Mouse (Mus musculus): ENCODE measurements around the gene Slc4a1. TPM values are rescaled to one million over a fixed set of nuclear protein-coding genes. Genes with fewer than 3 reads are reported as not detected.

The Slc4a1 gene
- polyA plus RNA-seq, 1 experiment from 2014 or later = 6.3 TPM

DNA sequence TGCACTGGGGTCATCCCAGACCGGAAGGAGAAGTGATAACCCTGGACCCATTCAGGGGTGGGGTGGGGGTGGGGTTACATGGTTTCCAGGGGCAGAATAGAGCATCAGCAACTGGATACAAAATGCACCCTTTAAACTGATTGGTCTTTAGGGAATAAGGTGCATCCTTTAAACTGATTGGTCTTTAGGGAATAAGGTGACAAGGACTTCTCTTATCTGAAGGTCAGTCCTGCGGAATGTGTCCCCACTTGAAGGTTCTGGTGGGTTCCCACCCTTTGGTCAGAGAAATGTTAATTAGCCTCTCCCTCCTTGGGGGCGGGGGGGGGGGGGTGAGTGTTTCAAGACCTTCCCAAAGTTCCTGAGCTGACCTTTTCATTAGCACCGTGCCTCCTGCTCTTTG lies 34.2 kb downstream of the Slc4a1 start:
- H3K27ac ChIP-seq = no peak overlapping the region
- 53% methylated on average over 4 of the region's 4 CpGs for WGBS
- H3K9me3 ChIP-seq = no peaks in the 10 kb centered on the region
- no peak overlapping the region for H3K9ac ChIP-seq
- H3K4me1 ChIP-seq = no peaks in the 10 kb centered on the region
- H3K27me3 ChIP-seq = no peaks in the 10 kb centered on the region
- no peaks in the 10 kb centered on the region for H3K36me3 ChIP-seq
- no peak for ATAC-seq (ENCODE audit: insufficient number of reproducible peaks, insufficient read depth, low FRiP score, low TSS enrichment, low read depth)
- H3K4me3 ChIP-seq = no peak overlapping the region
- no peak overlapping the region for H3K4me2 ChIP-seq

DNA sequence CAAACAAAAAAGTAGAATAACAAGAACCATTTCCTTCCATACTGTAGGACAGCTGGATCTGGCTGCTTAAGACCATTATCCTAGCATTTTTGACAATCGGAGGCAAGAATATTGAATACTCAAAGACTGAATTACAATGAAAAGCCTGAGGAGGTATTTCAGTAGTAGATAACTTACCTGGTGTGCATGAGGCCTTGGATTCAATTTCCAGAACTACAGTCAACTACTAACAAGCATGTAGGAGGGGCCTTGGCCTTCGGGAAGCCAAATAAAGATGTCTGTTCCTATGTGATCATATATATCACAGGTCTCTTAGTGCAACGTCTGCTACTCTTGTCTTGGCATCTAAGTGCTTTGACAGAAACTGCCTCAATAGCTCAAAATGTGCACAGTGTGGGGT lies 36.0 kb downstream of the Slc4a1 start:
- no peak overlapping the region for H3K4me2 ChIP-seq
- no peak overlapping the region for H3K9ac ChIP-seq

DNA sequence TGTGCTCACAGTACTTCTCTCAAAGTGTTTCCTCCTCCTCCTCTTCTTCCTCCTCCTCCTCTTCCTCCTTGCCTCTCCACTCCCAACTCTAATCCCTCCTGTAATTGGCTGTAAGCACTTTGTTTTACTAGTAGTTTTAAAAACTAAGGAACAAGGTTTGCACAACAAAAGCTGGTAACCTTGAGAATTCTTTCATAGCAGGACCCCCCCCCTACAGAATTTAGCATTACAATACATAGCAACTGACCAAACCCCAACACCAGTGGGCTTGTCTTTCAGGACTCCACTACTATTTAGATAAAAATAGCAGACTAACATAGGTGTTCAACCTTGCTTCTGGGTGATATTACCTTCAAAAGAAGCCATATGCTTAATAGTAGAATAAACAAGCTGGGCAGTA lies 36.5 kb downstream of the Slc4a1 start:
- Histone ChIP-seq H3K36me3 (no peaks in the 10 kb centered on the region), H3K4me2 (no peak overlapping the region), H3K27me3 (no peaks in the 10 kb centered on the region), H3K4me3 (no peak overlapping the region), H3K9ac (no peak overlapping the region), H3K9me3 (no peaks in the 10 kb centered on the region), H3K27ac (no peak overlapping the region), H3K4me1 (no peaks in the 10 kb centered on the region)
- no peak for ATAC-seq (ENCODE audit: insufficient number of reproducible peaks, insufficient read depth, low FRiP score, low TSS enrichment, low read depth)

More for the DNA sequence above, 36.0 kb downstream of the Slc4a1 start:
- H3K9me3 ChIP-seq = no peaks in the 10 kb centered on the region
- H3K36me3 ChIP-seq = no peaks in the 10 kb centered on the region
- H3K4me3 ChIP-seq = no peak overlapping the region
- WGBS = 76% methylated on average over 3 of the region's 3 CpGs
- H3K27me3 ChIP-seq = no peaks in the 10 kb centered on the region
- no peaks in the 10 kb centered on the region for H3K4me1 ChIP-seq
- ATAC-seq (ENCODE audit: insufficient number of reproducible peaks, insufficient read depth, low FRiP score, low TSS enrichment, low read depth) = no peak
- no peak overlapping the region for H3K27ac ChIP-seq

DNA sequence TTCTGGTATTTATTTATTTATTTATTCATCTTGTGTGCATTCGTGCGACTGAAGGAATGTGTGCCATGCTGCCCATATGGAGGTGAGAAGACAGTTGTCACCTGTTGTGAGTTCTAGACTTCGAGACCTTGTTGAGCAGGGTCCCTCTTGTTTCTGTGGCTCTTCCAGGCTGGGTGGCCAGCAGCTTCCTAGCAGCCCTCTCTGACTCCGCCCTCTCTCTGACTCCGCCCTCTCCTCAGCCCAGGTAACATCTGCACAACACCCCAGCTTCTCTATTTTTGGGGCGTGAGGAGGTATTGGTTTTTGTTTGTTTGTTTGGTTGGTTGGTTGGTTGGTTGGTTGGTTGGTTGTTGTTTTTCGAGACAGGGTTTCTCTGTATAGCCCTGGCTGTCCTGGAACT lies 38.2 kb downstream of the Slc4a1 start:
- H3K9ac ChIP-seq = no peak overlapping the region
- H3K4me3 ChIP-seq = no peak overlapping the region
- WGBS = 83% methylated on average over 7 of the region's 7 CpGs
- H3K9me3 ChIP-seq = no peaks in the 10 kb centered on the region
- ATAC-seq (ENCODE audit: insufficient number of reproducible peaks, insufficient read depth, low FRiP score, low TSS enrichment, low read depth) = no peak
- no peak overlapping the region for H3K27ac ChIP-seq
- no peaks in the 10 kb centered on the region for H3K4me1 ChIP-seq
- no peaks in the 10 kb centered on the region for H3K27me3 ChIP-seq
- no peak overlapping the region for H3K4me2 ChIP-seq
- H3K36me3 ChIP-seq = no peaks in the 10 kb centered on the region

DNA sequence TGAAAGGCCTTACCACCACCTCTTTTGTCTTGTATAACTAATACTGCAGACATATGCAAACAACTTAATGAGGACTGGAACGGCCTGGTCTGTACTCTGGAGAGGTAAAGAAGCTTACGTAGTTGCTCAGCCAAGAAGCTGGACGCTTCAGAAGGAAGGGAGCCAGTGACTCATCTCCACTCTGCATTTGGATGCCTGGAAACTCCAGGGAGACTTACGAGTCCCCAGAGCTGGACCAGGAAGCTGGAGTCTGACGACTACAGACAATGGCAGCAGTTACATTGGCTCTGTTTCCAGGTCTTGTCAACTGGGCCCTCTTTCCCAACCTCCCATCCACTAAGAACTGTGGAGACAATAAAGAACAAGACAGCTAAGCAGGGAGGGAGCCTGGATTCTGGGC lies 38.8 kb downstream of the Slc4a1 start:
- H3K4me3 ChIP-seq = no peak overlapping the region
- no peak overlapping the region for H3K9ac ChIP-seq
- no peaks in the 10 kb centered on the region for H3K36me3 ChIP-seq
- H3K4me1 ChIP-seq = no peaks in the 10 kb centered on the region
- no peaks in the 10 kb centered on the region for H3K9me3 ChIP-seq
- H3K27me3 ChIP-seq = no peaks in the 10 kb centered on the region
- ATAC-seq (ENCODE audit: insufficient number of reproducible peaks, insufficient read depth, low FRiP score, low TSS enrichment, low read depth) = no peak
- WGBS = 64% methylated on average over 5 of the region's 5 CpGs
- no peak overlapping the region for H3K4me2 ChIP-seq
- H3K27ac ChIP-seq = no peak overlapping the region

DNA sequence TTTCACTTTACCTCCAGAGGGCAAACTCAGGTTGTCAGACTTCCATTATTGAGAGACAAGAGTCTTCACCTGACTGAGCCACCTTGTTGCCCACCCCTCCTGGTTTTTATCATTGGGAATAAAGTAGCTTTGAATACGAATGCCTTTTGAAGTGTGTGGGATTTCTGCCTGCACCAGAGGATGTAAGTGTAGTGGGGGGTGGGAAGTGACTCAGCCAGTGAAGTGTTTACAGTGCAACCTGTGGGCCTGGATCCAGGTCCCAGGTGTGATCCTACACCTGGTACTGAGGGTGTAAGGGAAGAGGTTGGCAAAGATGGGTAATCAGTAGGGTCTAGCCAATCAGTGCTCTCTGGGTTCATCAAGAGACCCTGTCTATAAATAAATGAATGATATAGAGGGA lies 42.5 kb downstream of the Slc4a1 start:
- Histone ChIP-seq H3K4me1 (peaks cover 10% of the 10 kb centered on the region), H3K4me2 (no peak overlapping the region), H3K9me3 (no peaks in the 10 kb centered on the region), H3K27me3 (no peaks in the 10 kb centered on the region), H3K27ac (no peak overlapping the region), H3K9ac (no peak overlapping the region), H3K4me3 (no peak overlapping the region), H3K36me3 (no peaks in the 10 kb centered on the region)
- no peak for ATAC-seq (ENCODE audit: insufficient number of reproducible peaks, insufficient read depth, low FRiP score, low TSS enrichment, low read depth)
- WGBS = 88% methylated on average over 1 of the region's 1 CpGs

DNA sequence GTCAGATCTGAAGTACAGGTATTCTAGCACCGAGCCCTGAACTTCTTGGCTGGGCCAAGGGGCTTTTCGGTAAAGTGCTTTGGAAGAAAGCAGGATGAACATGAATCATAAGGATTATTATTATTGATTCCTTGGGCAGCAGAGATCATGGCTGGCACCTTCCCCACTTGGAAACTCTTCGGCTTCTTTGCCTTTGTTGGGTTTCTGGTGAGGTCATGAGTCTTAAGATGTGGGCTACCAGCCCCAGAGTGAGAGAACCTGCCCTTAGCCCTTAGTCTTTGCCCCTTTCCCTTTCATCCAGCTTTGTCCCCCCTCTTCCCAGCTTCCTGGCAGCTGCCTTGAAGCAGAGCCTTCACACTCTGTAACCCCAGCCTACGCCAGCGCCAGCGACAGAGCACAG lies 44.1 kb downstream of the Slc4a1 start:
- WGBS = 76% methylated on average over 6 of the region's 6 CpGs
- no peak overlapping the region for H3K27ac ChIP-seq
- ATAC-seq (ENCODE audit: insufficient number of reproducible peaks, insufficient read depth, low FRiP score, low TSS enrichment, low read depth) = no peak

DNA sequence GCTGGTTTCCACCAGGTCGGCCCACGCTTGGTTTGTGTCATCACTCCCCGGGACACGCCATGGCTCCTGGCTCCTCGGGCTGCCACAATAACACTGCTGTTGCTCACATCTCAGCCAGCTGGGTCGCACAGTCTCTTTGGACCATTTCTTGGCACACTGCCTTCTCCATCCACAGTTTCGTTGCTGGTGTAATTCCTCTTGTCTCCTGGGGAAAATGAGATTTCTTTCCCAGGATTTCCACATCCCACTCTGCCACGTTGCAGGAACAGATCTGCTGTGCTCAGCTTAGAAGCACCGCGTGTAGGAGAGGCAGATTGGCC lies 45.4 kb downstream of the Slc4a1 start:
- 15% methylated on average over 10 of the region's 10 CpGs for WGBS
- H3K27ac ChIP-seq = peak overlapping the region; percentile 99
- peak overlapping the region; percentile 100 for H3K9ac ChIP-seq
- peaks cover 1% of the 10 kb centered on the region; the same call in 1 of the 2 replicates for H3K36me3 ChIP-seq
- H3K4me3 ChIP-seq = peak overlapping the region; percentile 98
- H3K4me1 ChIP-seq = peaks cover 17% of the 10 kb centered on the region
- H3K4me2 ChIP-seq = peak overlapping the region; percentile 89
- ATAC-seq (ENCODE audit: insufficient number of reproducible peaks, insufficient read depth, low FRiP score, low TSS enrichment, low read depth) = no peak
- no peaks in the 10 kb centered on the region for H3K9me3 ChIP-seq
- H3K27me3 ChIP-seq = no peaks in the 10 kb centered on the region

More for the DNA sequence above, 44.1 kb downstream of the Slc4a1 start:
- Histone ChIP-seq H3K4me2 (no peak overlapping the region), H3K4me1 (peaks cover 10% of the 10 kb centered on the region), H3K27me3 (no peaks in the 10 kb centered on the region), H3K9ac (no peak overlapping the region), H3K36me3 (no peaks in the 10 kb centered on the region), H3K4me3 (no peak overlapping the region), H3K9me3 (no peaks in the 10 kb centered on the region)

DNA sequence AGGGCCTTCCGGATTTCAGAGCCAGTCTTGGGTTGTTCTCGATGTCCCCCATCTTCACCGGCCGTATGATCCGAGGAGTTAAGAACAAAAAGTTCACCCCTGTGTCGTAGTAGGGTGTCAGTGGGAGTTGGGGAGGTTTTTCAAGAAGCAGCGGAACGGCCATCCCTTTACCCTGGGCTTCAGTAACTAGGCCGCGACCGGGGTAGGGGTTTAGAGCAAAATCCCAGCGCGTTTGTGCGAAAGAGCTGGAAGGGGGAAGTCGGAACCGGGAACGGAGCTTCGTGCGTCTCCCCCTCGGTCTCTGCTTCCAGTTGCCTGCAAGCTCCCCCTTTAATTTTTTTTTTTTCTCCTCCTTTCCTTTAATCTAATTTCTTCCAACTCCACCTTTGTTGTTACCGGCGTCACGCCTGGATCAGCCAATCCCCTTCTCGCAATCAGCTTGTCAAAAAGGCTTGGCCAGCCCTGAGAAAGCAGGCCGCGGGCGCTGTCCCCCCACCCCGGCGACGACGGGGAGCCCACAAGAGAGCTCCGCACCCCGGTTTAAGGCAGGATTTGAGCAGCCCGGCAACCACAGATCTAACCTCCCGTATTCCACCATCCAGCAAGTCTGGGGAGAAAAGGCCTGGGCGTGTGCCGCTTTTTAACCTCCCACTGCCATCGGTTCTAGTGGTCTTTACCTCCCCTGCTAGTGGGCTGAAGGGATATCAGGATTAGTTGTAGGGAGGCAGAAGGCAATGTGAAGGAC lies 45.9 kb downstream of the Slc4a1 start:
- Histone ChIP-seq H3K4me2 (peak overlapping the region; percentile 89), H3K27ac (peak overlapping the region; percentile 99), H3K9me3 (no peaks in the 10 kb centered on the region), H3K36me3 (peaks cover 6% of the 10 kb centered on the region), H3K27me3 (no peaks in the 10 kb centered on the region), H3K9ac (peak overlapping the region; percentile 100), H3K4me1 (peaks cover 22% of the 10 kb centered on the region), H3K4me3 (peak overlapping the region; percentile 98)
- no peak for ATAC-seq (ENCODE audit: insufficient number of reproducible peaks, insufficient read depth, low FRiP score, low TSS enrichment, low read depth)
- WGBS = under 1% methylated on average over 38 of the region's 38 CpGs

DNA sequence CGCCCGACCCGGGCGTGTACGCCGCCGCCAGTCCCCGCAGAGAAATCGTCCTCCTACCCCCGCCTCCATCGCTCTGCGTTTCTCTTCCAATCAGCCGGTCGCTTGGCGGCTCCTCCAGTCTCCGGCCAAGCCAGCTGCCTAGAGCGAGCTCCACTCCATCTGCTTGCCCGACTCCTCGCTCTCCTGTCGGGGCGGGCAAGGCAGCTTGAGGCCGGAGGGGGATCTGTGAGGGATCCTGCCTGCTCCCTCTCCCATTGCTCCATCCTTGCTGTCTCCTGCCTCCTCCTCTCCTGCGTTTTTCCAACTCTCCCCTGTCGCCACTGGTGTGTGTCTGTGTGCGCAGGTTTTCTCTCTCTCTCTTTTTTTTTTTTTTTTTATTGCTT lies 46.6 kb downstream of the Slc4a1 start, which contains the start of gene Ubtf:
Gene Ubtf, minus strand, starts transcription at position 333 of the 383 bp plus-strand sequence.
- Histone ChIP-seq H3K4me3 (peak within 1 kb of the TSS; percentile 98), H3K4me2 (peak within 1 kb of the TSS; percentile 89), H3K36me3 (peaks cover 14% of the 10 kb centered on the region), H3K27me3 (no peaks in the 10 kb centered on the region), H3K9ac (peak within 1 kb of the TSS; percentile 100), H3K9me3 (no peaks in the 10 kb centered on the region), H3K4me1 (peaks cover 24% of the 10 kb centered on the region), H3K27ac (peak within 1 kb of the TSS; percentile 99)
- under 1% methylated on average over 25 of the region's 25 CpGs for WGBS
- ATAC-seq (ENCODE audit: insufficient number of reproducible peaks, insufficient read depth, low FRiP score, low TSS enrichment, low read depth) = no peak

DNA sequence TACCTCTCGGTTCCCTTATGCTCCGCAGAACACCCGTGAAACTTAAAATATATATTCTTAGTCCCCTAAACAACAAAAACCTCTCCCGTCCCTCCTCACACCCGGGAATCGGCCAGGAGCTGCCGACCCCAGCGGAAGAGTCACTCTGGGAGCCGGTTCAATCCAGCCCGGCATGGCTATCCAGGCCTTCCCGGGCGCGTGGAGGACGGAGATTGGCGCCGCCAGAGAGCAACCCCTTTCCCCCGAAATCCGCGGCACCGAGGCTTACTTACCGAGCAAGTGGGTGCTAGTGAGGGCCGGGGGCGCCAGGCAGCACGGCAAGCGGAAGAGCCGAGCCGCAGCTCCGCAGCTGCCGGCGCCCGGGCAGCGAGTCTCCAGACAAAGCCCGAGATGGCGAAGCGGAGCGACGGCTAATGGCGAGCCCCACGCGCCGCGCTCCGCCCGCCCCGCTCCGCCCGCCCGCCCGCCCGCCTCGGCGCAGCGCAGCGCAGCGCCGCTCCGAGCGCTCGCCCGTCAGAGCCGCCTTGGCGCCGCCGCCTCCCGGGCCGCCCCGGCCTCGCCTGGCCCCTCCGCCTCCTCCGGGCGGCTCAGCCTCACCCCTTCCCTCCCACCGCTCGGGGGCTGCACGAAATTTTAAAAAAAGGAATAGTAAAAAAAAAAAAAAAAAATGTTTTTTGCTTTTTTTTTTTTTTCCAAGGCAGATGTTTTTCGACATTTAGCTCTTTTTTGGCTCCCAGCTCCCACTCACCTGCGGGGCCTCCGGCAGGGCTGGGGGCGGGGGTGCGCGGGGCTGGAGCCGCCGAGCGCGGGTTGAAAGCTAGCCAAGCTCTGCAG lies 47.2 kb downstream of the Slc4a1 start:
- H3K4me1 ChIP-seq = peaks cover 24% of the 10 kb centered on the region
- H3K27me3 ChIP-seq = no peaks in the 10 kb centered on the region
- WGBS = under 1% methylated on average over 56 of the region's 84 CpGs
- H3K4me3 ChIP-seq = peak overlapping the region; percentile 98
- peak overlapping the region; percentile 100 for H3K9ac ChIP-seq
- no peak for ATAC-seq (ENCODE audit: insufficient number of reproducible peaks, insufficient read depth, low FRiP score, low TSS enrichment, low read depth)
- H3K27ac ChIP-seq = peak overlapping the region; percentile 99
- no peaks in the 10 kb centered on the region for H3K9me3 ChIP-seq
- H3K36me3 ChIP-seq = peaks cover 20% of the 10 kb centered on the region
- H3K4me2 ChIP-seq = peak overlapping the region; percentile 89

All from embryonic facial prominence, embryonic 13.5 days (tissue).